Mouse (Mus musculus) lung, postnatal 14 days (tissue): ENCODE results near the gene Efna5.

Experiments used
- DNase-seq: peaks from one replicate; pipeline ENCODE4 v3.0.0; 2021

The Efna5 gene

DNA sequence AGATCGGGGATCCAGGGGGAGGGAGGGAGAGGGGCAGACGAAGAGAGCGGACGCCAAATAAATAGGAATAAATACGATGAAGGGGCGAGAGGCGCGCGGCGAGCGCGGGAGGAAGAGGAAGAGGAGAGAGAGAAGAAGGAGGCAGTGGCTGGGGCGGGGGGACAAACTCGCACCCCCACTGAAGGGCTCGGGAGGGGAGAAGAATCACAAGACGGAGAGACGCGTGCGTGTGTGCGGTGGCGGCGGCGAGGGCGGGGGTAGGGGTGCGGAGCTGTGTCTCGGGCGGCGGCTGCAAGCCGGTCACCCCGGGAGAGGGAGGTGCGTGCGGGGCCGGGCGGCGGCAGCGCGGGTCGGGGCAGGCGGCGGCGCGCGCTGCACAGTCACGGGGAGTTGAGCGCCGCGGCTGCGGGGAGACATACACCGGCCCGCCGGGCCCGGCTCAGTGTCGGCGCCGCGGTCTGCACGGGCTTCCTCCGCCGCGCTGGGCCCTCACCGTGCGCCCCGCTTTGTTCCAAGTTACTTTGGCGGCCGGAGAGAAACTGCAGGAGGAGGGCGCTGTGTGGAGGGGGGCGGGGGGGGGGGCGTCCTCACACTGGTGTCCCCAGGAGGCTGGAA is at the start of gene Efna5:
Gene Efna5 (minus strand): TSS at position 142 of the 615 bp plus-strand sequence.
- no peak for DNase-seq

GRCm38 (mm10) chr17:62915304-62915703 is 34.2 kb upstream of the Efna5 start:
- no peak for DNase-seq

GRCm38 (mm10) chr17:62905692-62906445 is 24.8 kb upstream of the Efna5 start:
- DNase-seq = no peak

DNA sequence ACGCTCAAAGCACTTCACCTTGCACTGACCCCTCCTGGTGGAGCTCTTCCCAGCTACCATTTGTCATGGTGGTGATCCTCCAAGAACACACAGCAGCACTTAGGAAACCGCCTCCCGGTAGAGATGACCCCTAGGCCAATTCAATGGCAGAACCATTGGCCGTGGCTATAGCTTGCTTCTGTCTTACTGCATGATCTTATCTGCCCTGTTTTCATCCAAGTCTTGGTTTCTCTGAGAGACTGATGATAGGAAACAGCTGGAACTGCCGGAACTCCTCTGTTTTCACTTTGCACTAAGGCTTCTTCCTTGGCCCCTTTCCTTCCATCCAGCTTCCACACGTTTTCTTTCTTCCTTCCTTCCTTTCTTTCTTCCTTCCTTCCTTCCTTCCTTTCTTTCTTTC is 17.9 kb upstream of the Efna5 start:
- no peak for DNase-seq

- DNase-seq = no peak
Observed at GRCm38 (mm10) chr17:62889991-62890390, 8.9 kb upstream of the Efna5 start.

DNA sequence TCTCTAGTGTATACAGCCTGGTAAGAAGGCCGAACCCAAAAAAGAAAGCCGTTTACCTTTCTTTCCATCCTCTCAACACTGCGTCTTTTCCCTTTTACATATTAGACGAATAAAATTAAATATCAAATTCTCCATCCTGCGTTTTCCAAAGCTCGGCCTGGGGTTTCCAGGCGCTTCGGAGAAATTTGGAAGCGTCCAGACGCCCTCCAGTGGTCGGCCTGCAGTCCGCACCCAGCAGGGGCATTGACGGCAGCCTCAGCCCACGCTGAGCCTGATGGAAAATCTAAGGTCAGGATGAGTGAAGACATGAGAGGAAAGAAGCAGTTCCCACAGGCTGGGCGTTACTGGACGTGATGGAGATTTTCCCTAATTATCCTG is 3.0 kb upstream of the Efna5 start:
- peak; percentile 81 for DNase-seq

- no peak for DNase-seq
Observed at GRCm38 (mm10) chr17:62883476-62884128, 2.5 kb upstream of the Efna5 start.

GRCm38 (mm10) chr17:62882726-62883475 is 1.8 kb upstream of the Efna5 start:
- peak; percentile 66 for DNase-seq

DNA sequence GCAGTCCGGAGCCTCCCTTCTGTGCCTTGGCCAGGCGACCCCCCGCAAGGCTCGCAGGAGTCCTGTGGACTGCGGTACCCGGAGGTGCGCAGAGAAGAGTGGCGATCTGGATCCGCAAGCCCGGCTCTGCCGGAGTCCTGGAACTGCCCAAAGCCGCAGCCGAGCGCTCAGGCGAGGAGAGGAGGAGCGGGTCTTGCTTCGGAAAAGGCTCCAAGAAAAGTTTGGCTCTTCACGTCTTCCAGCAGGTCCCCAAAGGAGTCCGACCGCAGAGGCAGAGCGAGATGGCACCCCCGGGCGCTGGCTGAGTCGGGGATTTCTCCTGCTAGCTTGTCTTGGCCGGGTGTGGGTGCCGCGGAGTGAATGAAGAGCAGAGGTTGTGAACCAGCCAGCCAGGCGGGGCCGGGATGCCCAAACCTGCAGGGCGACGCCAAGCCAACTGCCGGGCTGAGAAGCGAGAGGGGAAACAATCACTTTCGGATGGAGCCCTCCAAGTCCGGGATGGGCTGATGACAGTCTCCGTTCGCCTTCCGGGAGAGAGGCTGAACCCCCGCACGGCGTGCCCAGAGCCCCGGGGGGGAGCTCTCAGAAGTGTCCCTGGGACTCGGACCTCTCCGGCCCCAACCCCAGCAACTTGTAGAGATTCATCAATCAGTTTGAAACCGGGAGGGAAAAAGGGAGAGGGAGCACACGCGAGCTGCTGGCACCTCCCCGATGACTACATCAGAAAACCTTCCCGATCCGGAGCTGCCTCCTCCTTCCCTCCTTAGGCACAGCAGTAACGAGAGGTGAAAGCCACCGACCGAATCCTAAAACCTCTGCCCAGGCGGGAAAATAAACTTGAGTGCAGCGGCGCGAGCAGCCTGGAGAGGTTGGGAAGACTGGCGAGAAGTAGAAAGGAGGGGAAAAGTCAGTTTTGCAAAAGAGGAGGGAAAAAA is 941 bp upstream of the Efna5 start:
- peak; percentile 41 for DNase-seq

DNA sequence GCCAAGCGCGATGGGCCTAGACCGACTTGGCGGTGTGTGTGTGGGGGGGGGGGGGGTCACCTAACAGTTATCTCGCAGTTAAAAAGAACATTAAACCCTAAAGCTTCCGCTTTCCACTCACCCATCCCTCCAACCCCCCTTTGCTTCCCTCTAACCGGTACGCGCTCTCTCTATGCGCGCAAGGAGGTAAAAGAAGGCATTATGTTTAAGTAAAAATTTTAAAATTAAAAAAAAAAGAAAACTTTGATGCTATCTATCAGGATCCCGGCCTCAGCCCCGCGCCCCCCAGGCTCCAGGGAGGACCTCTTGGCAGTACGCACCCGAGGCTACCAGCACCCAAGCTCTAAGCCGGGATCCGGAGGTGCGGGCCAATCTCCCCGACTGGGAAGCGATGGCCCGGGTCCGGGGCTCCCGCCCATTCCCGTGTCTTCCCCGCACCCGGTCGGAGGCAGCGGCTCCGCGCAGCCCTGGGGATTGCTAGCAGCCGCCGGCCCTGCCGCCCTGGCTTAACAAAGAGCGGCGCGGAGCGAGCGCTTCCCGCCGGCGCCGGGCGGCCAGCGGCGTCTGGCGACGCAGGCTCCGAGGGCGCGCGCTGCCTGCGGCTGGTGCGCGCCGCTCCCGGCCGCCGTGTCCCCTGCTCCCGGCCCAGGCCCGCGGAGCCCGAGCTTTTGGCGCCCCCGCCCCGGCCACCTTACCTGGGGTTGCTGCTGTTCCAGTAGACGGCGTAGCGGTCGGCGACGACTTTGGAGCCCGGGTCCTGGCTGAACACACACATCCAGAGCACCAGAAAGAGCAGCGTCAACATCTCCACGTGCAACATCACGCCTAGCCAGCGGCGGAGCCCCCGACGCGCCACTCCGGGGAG is 574 bp downstream of the Efna5 start:
- no peak for DNase-seq

- no peak for DNase-seq
Observed at GRCm38 (mm10) chr17:62879526-62880310, 1.4 kb downstream of the Efna5 start.

GRCm38 (mm10) chr17:62875727-62876126 is 5.4 kb downstream of the Efna5 start:
- DNase-seq = no peak

GRCm38 (mm10) chr17:62871928-62872327 is 9.2 kb downstream of the Efna5 start:
- DNase-seq = no peak

DNA sequence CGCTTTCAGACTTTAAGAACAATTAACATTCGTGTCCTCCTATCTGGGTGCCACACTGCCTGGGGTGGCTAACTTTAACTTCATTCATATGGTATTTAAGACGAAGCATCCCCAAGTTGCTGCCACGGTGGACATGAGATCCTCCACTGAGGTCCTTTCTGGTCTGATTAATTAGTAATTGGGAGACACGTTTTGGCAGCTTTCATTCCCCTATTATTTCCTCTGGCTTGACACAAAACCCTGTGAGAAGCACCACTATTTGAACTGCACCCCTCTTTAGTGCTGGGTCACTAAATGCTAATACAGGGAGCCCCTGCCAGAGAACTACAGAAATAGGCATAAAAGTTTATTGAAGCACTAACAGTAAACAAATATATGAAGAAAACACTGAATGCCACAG is 9.9 kb downstream of the Efna5 start:
- no peak for DNase-seq

DNA sequence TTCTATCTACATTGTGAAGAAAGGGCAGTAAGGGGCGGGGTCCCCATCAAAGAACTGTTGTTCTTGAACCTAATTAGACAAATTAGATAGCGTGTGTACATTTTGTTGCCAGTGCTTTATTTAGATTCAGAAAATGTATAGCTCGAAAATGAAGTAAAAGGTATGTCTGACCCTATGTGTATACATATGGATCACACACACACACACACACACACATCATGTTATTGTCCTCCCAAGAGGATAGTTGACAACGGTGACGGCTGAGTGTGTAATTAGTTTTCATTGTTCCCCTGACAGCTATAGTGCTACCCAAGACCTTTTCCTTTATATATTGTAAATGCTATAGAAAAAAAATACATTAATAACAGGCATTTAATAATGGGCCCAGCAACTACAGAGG is 10.7 kb downstream of the Efna5 start:
- no peak for DNase-seq

GRCm38 (mm10) chr17:62864966-62865365 is 16.2 kb downstream of the Efna5 start:
- DNase-seq = no peak

GRCm38 (mm10) chr17:62863004-62863403 is 18.1 kb downstream of the Efna5 start:
- DNase-seq = no peak

DNA sequence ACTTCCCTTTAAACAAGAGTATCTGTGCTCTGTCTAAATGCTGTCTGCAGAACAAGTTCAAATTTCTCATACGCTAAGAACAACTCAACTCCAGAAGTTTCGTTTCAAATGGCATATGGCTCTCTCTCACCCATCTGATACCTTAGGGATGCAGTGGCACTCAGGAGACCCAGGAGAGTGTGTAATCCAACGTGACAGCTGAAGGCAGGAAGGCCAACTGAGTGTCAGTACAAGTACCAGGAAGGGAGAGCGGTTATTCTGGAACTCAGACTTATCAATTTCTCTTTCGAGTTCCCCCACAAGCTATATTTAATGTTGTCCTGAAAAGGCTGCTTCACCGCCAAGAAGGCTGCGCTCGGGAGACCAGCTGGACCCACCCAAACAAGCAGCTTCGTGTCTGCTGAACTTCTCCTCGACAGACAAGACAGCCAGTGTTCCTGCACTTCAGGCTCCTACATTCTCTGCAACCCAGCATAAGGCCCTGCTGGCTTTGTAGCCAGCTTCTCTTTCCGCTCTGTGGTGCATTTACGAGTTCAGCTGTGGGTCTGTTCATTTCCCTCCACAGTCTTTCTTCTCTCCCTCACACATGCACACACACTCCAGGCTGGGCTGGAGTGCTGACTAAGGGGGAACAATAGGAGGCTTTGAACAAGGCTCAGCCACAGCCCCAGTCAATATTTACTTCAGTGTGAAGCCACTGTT is 18.7 kb downstream of the Efna5 start:
- no peak for DNase-seq

DNA sequence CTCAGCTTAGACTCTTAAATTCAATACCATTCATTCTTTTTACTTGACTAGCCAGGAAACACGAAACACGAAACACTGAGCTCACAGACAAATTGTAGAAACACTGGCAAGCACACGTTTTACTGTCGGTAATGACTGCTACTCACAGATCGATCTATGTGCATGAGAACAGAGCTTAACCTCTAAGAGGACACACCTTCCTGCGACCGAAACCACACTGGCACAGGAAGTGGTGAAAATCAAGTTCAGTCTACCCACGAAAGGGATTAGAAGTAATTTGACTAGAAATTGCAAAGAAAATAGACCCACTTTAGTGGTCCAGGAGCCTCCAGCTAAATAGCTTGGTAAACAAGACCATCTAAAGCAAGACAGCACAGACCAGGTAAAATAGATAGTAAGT is 23.8 kb downstream of the Efna5 start:
- DNase-seq = no peak

- no peak for DNase-seq
Observed at GRCm38 (mm10) chr17:62853741-62854140, 27.4 kb downstream of the Efna5 start.
